21 mouse cellular contexts compared by ENCODE assay signal in the genomic region with DNA sequence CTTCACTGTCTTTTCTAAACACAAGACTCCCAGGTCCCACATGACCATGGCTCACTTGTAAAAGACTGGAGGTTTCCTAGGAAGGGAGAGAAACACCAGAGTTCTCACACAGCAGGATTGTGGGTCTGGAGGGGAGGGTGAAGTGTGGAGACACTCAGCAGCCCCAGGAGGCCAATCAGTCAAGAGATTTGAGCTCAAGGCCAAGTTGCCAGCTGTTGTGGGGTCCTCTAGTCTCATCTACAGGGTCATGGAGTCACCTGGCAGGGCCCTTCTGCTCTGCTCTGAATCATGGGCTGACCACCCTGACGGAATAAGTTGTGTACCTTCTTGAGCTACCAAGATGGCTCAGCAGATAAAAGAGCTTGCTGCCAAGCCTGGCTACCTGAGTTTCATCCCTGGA. TPM values are rescaled to one million over a fixed set of nuclear protein-coding genes. Genes with fewer than 3 reads are reported as not detected.
"Had no signal": no experiment of that assay in that cellular context is flagged by ENCODE, and none has a peak within 500 bp of the region (broad histone marks: within the 10 kb centered on the region; RNA-seq: fewer than 3 reads in every experiment).

No protein-coding gene starts in this region.

- H3K4me3 ChIP-seq: kidney, embryonic 15.5 days; left cerebral cortex, adult 2 months; liver, embryonic 13.5 days; megakaryocyte, embryonic 14.5 days; midbrain, embryonic 10.5 days; neural tube, embryonic 12.5 days; neural tube, embryonic 15.5 days had no signal

- DNase-seq: kidney, adult 8-10 months; layer of hippocampus, postnatal 36 days; liver, embryonic 13.5 days; lung, adult 2 months; lung, postnatal 36 days; midbrain, embryonic 14.5 days; right cerebral cortex, adult 18-20 months; right cerebral cortex, postnatal 14 days; right cerebral cortex, postnatal 4 days; thymus, adult 18-20 months; thymus, postnatal 36 days had no signal

- ATAC-seq: intestine, postnatal 0 days had no signal

- H3K27me3 ChIP-seq: kidney, embryonic 15.5 days; liver, embryonic 13.5 days; neural tube, embryonic 12.5 days; neural tube, embryonic 15.5 days had no signal

- H3K36me3 ChIP-seq: kidney, embryonic 15.5 days; liver, embryonic 13.5 days; midbrain, embryonic 10.5 days; neural tube, embryonic 12.5 days; neural tube, embryonic 15.5 days had no signal

- H3K4me1 ChIP-seq: midbrain, embryonic 10.5 days had no signal

- H3K27ac ChIP-seq: left cerebral cortex, adult 2 months; liver, embryonic 13.5 days; midbrain, embryonic 10.5 days; neural tube, embryonic 12.5 days; neural tube, embryonic 15.5 days; stomach, postnatal 0 days had no signal

- H3K9me3 ChIP-seq: kidney, embryonic 15.5 days; liver, embryonic 13.5 days; neural tube, embryonic 15.5 days had no signal

- H3K9ac ChIP-seq: kidney, embryonic 15.5 days; liver, embryonic 13.5 days; neural tube, embryonic 12.5 days; neural tube, embryonic 15.5 days had no signal

- H3K4me2 ChIP-seq: kidney, embryonic 15.5 days; liver, embryonic 13.5 days; neural tube, embryonic 12.5 days; neural tube, embryonic 15.5 days had no signal

RNA-seq across cellular contexts. Expression of a gene that starts 51.7 kb away (rescaled TPM):
- total RNA-seq: liver, adult 2 months had no signal
- polyA plus RNA-seq: liver, adult 2 months; liver, embryonic 16.5 days; lung, adult 2 months had no signal
